Mouse (Mus musculus): ENCODE measurements at regions not wholly inside any gene's neighbourhood (a gene's known extent, or its start where the extent isn't known, plus 50 kb on each side); places are given as distances from the start of the nearest gene placed in this dataset.

- TF ChIP-seq ZC3H11A (IDR thresholded peaks at IDR 0.05; ENCODE audit: borderline replicate concordance, low read depth, low read length) (no peak), MAFK (IDR thresholded peaks at IDR 0.05; ENCODE audit: insufficient read depth, low read depth, low read length) (no peak), ZNF384 (IDR thresholded peaks at IDR 0.05; ENCODE audit: low read depth, low read length) (no peak), CHD2 (IDR thresholded peaks at IDR 0.05; ENCODE audit: low read depth, low read length) (no peak), HCFC1 (IDR thresholded peaks at IDR 0.05; ENCODE audit: borderline replicate concordance, insufficient read depth, low read length) (no peak)
These were observed 150.4 kb upstream of the Hapln1 start for GRCm38 (mm10) chr13:89389149-89389548.

Measured in ES-E14 (cell line).